Mouse (Mus musculus): Measurements from ENCODE around the gene Macrod2. TPM values are rescaled to one million over a fixed set of nuclear protein-coding genes. Genes with fewer than 3 reads are reported as not detected.

Gene Macrod2
- polyA plus RNA-seq, 1 experiment from 2014 or later, result 31.9 TPM

DNA sequence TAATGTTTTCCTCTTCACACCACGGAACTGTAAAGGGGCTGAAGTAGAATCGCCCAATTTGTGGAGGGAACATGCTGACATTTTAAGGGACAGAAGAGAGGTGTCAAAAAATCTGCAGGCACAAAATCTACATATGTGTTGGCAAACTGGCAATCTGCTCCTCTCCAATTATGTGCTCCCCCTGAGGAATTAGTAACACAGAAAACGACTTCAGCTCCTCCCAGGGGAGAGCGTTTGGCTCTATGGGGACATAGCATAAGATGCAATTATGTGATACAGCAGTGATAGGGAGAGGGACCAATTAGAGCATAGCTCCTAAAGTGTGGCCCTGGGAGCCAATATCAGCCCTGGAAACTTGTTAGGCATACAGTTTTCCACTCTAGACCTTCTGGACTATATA is 1317.2 kb downstream of the Macrod2 start:
- no peak overlapping the region for H3K9ac ChIP-seq (ENCODE audit: low read length)
- no peaks in the 10 kb centered on the region for H3K36me3 ChIP-seq (ENCODE audit: control insufficient read depth, insufficient read depth, low read length)
- H3K27me3 ChIP-seq (ENCODE audit: control insufficient read depth, insufficient read depth, low read length), result no peaks in the 10 kb centered on the region
- H3K4me1 ChIP-seq (replicated peaks; ENCODE audit: control insufficient read depth, insufficient read depth), result no peaks in the 10 kb centered on the region
- no peak overlapping the region for H3K4me3 ChIP-seq (ENCODE audit: low read depth, low read length)
- no peak overlapping the region for H3K27ac ChIP-seq (replicated peaks)
- H3K4me2 ChIP-seq (replicated peaks; ENCODE audit: low read depth), result no peak overlapping the region
- no peak for TF ChIP-seq CTCF (IDR thresholded peaks at IDR 0.05; ENCODE audit: low read depth)
- TF ChIP-seq EP300 (optimal IDR thresholded peaks at IDR 0.05), result no peak
- ATAC-seq (ENCODE audit: low FRiP score, low TSS enrichment) (no peak), DNase-seq (ENCODE audit: low spot score) (no peak)
- no peaks in the 10 kb centered on the region for H3K9me3 ChIP-seq (ENCODE audit: control insufficient read depth, low read length)
- 83% methylated on average over 4 of the region's 4 CpGs for whole genome bisulfite sequencing

DNA sequence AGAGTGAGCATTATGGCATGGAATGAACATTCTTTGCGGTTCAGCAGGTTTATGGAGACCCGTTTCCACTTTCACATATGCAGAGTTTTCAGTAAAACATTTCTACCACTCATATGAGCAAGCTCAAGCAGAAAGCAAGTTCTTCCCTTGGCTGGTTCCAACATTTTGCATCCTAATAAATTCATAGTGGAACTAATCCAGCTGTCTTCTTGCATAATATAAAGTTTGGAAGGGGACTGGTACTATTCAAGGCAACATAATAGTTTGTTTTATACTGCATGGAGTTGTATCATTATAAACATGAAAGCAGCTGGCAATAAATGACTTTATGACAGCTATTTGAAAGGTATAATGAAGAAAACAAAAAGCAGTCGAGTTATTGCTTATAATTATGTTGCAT is 1320.0 kb downstream of the Macrod2 start:
- no peak for DNase-seq (ENCODE audit: low spot score)
- ATAC-seq (ENCODE audit: low FRiP score, low TSS enrichment), result no peak
- Histone ChIP-seq H3K9me3 (ENCODE audit: control insufficient read depth, low read length) (no peaks in the 10 kb centered on the region), H3K4me3 (ENCODE audit: low read depth, low read length) (no peak overlapping the region), H3K27me3 (ENCODE audit: control insufficient read depth, insufficient read depth, low read length) (no peaks in the 10 kb centered on the region), H3K4me2 (replicated peaks; ENCODE audit: low read depth) (no peak overlapping the region), H3K9ac (ENCODE audit: low read length) (no peak overlapping the region), H3K27ac (replicated peaks) (no peak overlapping the region), H3K4me1 (replicated peaks; ENCODE audit: control insufficient read depth, insufficient read depth) (no peaks in the 10 kb centered on the region), H3K36me3 (ENCODE audit: control insufficient read depth, insufficient read depth, low read length) (no peaks in the 10 kb centered on the region)
- TF ChIP-seq CTCF (IDR thresholded peaks at IDR 0.05; ENCODE audit: low read depth) (no peak), EP300 (optimal IDR thresholded peaks at IDR 0.05) (no peak)
- 69% methylated on average over 3 of the region's 3 CpGs for WGBS

DNA sequence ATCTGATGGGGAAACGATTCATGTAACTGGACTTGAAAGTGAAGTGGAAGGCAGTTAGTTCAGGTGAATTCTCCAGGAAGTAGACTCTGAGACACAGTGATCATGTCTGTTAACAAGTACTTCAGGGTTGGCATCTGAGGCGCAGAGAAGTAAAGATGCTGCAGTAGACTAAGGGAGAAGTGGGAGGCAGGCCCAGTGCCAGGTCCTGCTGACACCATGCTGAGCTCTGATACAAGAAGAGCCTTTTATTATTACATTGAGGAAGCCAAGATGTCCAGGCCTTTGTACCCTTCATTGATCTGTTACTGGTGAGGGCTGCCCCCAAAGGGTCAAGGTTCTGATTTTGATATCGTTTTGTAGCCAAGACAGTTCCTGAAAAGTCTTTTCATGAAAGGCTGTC is 1327.4 kb downstream of the Macrod2 start:
- Histone ChIP-seq H3K27me3 (ENCODE audit: control insufficient read depth, insufficient read depth, low read length) (no peaks in the 10 kb centered on the region), H3K4me2 (replicated peaks; ENCODE audit: low read depth) (no peak overlapping the region), H3K4me3 (ENCODE audit: low read depth, low read length) (no peak overlapping the region), H3K9ac (ENCODE audit: low read length) (no peak overlapping the region), H3K9me3 (ENCODE audit: control insufficient read depth, low read length) (no peaks in the 10 kb centered on the region), H3K4me1 (replicated peaks; ENCODE audit: control insufficient read depth, insufficient read depth) (no peaks in the 10 kb centered on the region), H3K36me3 (ENCODE audit: control insufficient read depth, insufficient read depth, low read length) (no peaks in the 10 kb centered on the region), H3K27ac (replicated peaks) (no peak overlapping the region)
- 81% methylated on average over 3 of the region's 3 CpGs for WGBS
- DNase-seq (ENCODE audit: low spot score) (no peak), ATAC-seq (ENCODE audit: low FRiP score, low TSS enrichment) (no peak)
- TF ChIP-seq CTCF (IDR thresholded peaks at IDR 0.05; ENCODE audit: low read depth) (no peak), EP300 (optimal IDR thresholded peaks at IDR 0.05) (no peak)

DNA sequence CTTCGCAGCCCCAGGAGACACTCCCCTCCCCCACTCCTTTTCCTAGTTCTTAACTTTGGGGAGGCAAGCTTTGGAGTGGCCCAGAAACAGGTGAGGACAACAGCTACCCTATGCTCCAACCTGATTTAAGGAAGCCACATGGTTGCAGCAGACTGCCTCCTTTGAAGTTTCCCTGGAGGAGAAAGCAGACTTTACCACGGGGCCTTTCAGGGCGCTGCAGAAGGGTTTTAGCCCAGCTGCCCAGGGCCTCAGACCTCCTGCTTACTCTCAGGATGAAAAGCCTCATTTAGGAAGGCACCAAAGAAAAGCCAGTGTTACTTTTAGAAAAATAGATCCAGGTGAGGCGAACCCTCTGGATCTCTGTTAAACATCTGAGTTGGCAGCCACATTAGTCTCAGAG is 1333.9 kb downstream of the Macrod2 start:
- Histone ChIP-seq H3K9ac (ENCODE audit: low read length) (no peak overlapping the region), H3K36me3 (ENCODE audit: control insufficient read depth, insufficient read depth, low read length) (no peaks in the 10 kb centered on the region), H3K9me3 (ENCODE audit: control insufficient read depth, low read length) (no peaks in the 10 kb centered on the region), H3K4me3 (ENCODE audit: low read depth, low read length) (no peak overlapping the region), H3K4me1 (replicated peaks; ENCODE audit: control insufficient read depth, insufficient read depth) (no peaks in the 10 kb centered on the region), H3K27ac (replicated peaks) (no peak overlapping the region), H3K4me2 (replicated peaks; ENCODE audit: low read depth) (no peak overlapping the region), H3K27me3 (ENCODE audit: control insufficient read depth, insufficient read depth, low read length) (no peaks in the 10 kb centered on the region)
- ATAC-seq (ENCODE audit: low FRiP score, low TSS enrichment) (no peak), DNase-seq (ENCODE audit: low spot score) (no peak)
- WGBS, result 64% methylated on average over 4 of the region's 4 CpGs
- no peak for TF ChIP-seq CTCF (IDR thresholded peaks at IDR 0.05; ENCODE audit: low read depth)
- TF ChIP-seq EP300 (optimal IDR thresholded peaks at IDR 0.05), result no peak

DNA sequence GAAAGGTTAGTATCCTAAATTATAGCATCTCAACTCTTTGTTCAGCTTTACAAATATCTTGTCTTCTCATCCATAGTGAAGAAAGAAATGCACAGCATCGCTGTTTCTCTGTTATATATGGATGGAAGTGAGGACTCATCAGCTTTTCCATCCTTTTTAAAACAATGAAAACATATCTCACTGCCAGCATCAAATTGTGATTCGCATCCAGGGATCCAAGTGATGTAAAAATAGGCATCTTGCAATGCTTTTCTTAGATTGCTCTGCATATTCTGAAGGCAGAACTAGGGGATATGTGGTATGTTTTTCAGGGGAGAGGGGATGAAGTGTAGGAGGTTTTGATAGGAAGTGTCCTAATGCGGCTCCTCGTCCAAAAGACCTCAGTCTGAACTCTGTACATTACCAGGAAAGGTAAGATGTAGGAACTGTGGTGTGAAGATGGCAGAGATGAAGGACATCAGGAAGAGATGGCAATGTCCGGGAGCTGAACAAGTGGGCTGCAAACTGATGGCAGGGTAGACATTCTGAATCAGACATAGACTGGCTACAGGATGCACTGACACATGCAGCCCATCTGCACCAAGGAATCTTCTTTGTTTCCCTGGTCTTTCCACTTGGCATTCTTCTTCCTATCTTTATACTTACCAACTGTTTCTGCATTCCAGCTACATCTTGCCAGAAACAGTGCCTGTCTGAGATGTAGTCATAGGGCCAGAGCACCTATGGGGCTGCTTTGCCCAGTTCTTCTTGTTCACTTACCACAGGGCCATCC is 1341.8 kb downstream of the Macrod2 start:
- H3K9ac ChIP-seq (ENCODE audit: low read length), result no peak overlapping the region
- no peaks in the 10 kb centered on the region for H3K27me3 ChIP-seq (ENCODE audit: control insufficient read depth, insufficient read depth, low read length)
- H3K9me3 ChIP-seq (ENCODE audit: control insufficient read depth, low read length), result no peaks in the 10 kb centered on the region
- 90% methylated on average over 5 of the region's 5 CpGs for WGBS
- DNase-seq (ENCODE audit: low spot score) (no peak), ATAC-seq (ENCODE audit: low FRiP score, low TSS enrichment) (no peak)
- no peak overlapping the region for H3K27ac ChIP-seq (replicated peaks)
- H3K4me3 ChIP-seq (ENCODE audit: low read depth, low read length), result no peak overlapping the region
- TF ChIP-seq EP300 (optimal IDR thresholded peaks at IDR 0.05) (no peak), CTCF (IDR thresholded peaks at IDR 0.05; ENCODE audit: low read depth) (no peak)
- no peaks in the 10 kb centered on the region for H3K36me3 ChIP-seq (ENCODE audit: control insufficient read depth, insufficient read depth, low read length)
- H3K4me1 ChIP-seq (replicated peaks; ENCODE audit: control insufficient read depth, insufficient read depth), result no peaks in the 10 kb centered on the region
- no peak overlapping the region for H3K4me2 ChIP-seq (replicated peaks; ENCODE audit: low read depth)

DNA sequence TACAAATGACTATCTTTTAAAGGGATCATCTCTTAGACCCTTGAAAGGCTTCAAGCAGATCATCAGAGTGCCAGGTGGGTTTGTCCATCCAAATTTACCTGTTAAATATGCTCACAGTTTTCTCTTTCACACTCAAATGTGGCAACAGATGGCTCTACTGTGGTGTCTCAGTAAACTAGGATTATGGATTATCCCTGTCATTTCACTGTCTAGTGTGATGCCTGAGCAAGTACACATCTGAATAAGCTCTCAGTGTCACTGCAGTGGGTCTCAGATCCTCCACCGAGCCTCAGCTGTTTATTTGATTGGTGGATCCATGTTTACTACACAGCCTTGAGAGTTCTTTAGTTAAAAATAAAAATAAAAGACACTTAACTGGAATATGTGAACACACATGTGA is 1343.6 kb downstream of the Macrod2 start:
- TF ChIP-seq EP300 (optimal IDR thresholded peaks at IDR 0.05) (no peak), CTCF (IDR thresholded peaks at IDR 0.05; ENCODE audit: low read depth) (no peak)
- DNase-seq (ENCODE audit: low spot score), result no peak
- Histone ChIP-seq H3K4me3 (ENCODE audit: low read depth, low read length) (no peak overlapping the region), H3K9ac (ENCODE audit: low read length) (no peak overlapping the region), H3K27me3 (ENCODE audit: control insufficient read depth, insufficient read depth, low read length) (no peaks in the 10 kb centered on the region), H3K27ac (replicated peaks) (no peak overlapping the region), H3K4me1 (replicated peaks; ENCODE audit: control insufficient read depth, insufficient read depth) (no peaks in the 10 kb centered on the region), H3K9me3 (ENCODE audit: control insufficient read depth, low read length) (no peaks in the 10 kb centered on the region), H3K4me2 (replicated peaks; ENCODE audit: low read depth) (no peak overlapping the region), H3K36me3 (ENCODE audit: control insufficient read depth, insufficient read depth, low read length) (no peaks in the 10 kb centered on the region)
- WGBS, result 61% methylated on average over 1 of the region's 1 CpGs
- ATAC-seq (ENCODE audit: low FRiP score, low TSS enrichment), result no peak

Measured in stomach, postnatal 0 days (tissue).